8 mouse cellular contexts compared by ENCODE assay signal in genomic region chr7:49476666-49477065, GRCm38 (mm10).
DNase-seq lines count a peak whose midpoint lies in the region; ATAC-seq and TF ChIP-seq lines count a peak whose summit lies in the region.

No protein-coding gene starts in this region.

- 62% methylated on average over 5 of the region's 5 CpGs for WGBS in midbrain, embryonic 10.5 days
- 65% methylated on average over 5 of the region's 5 CpGs for WGBS in midbrain, embryonic 11.5 days
- WGBS in heart, embryonic 13.5 days, result 51% methylated on average over 5 of the region's 5 CpGs
- WGBS in limb, embryonic 14.5 days, result 56% methylated on average over 5 of the region's 5 CpGs
- WGBS in small intestine, adult 2 months, result 67% methylated on average over 5 of the region's 5 CpGs
- WGBS in hindbrain, embryonic 16.5 days, result 65% methylated on average over 5 of the region's 5 CpGs

- no peak overlapping the region for H3K9ac ChIP-seq in midbrain, embryonic 11.5 days (ENCODE audit: low read length)
- no peak overlapping the region for H3K9ac ChIP-seq in heart, embryonic 13.5 days
- no peak overlapping the region for H3K9ac ChIP-seq in limb, embryonic 14.5 days (ENCODE audit: low read depth, low read length, severe bottlenecking)
- H3K9ac ChIP-seq in hindbrain, embryonic 16.5 days (ENCODE audit: low read depth, low read length), result no peak overlapping the region

- peak; percentile 39 for DNase-seq in adrenal gland, postnatal 10 days
- DNase-seq in adrenal gland, postnatal 25 days, result no peak
- DNase-seq in midbrain, embryonic 10.5 days (ENCODE audit: low spot score), result peak; percentile 38
- DNase-seq in midbrain, embryonic 11.5 days (ENCODE audit: low spot score, missing footprints), result no peak
- DNase-seq in limb, embryonic 14.5 days (ENCODE audit: low spot score), result peak; percentile 27

- H3K36me3 ChIP-seq in midbrain, embryonic 10.5 days, result no peaks in the 10 kb centered on the region
- no peaks in the 10 kb centered on the region for H3K36me3 ChIP-seq in midbrain, embryonic 11.5 days (ENCODE audit: control insufficient read depth, insufficient read depth, low read length)
- no peaks in the 10 kb centered on the region for H3K36me3 ChIP-seq in heart, embryonic 13.5 days
- no peaks in the 10 kb centered on the region for H3K36me3 ChIP-seq in limb, embryonic 14.5 days (ENCODE audit: control insufficient read depth, insufficient read depth, low read length)
- no peaks in the 10 kb centered on the region for H3K36me3 ChIP-seq in small intestine, adult 2 months (ENCODE audit: control insufficient read depth, insufficient read depth, low read length)
- H3K36me3 ChIP-seq in hindbrain, embryonic 16.5 days (ENCODE audit: control insufficient read depth, insufficient read depth, low read length), result no peaks in the 10 kb centered on the region

- ATAC-seq in midbrain, embryonic 11.5 days (ENCODE audit: low FRiP score), result no peak
- no peak for ATAC-seq in heart, embryonic 13.5 days (ENCODE audit: extremely low read depth, insufficient number of reproducible peaks, low FRiP score, low TSS enrichment)
- no peak for ATAC-seq in limb, embryonic 14.5 days (ENCODE audit: low FRiP score, low read depth)
- no peak for ATAC-seq in hindbrain, embryonic 16.5 days

- no peak overlapping the region for H3K4me3 ChIP-seq in midbrain, embryonic 10.5 days
- no peak overlapping the region for H3K4me3 ChIP-seq in midbrain, embryonic 11.5 days (ENCODE audit: low read depth, low read length)
- no peak overlapping the region for H3K4me3 ChIP-seq in heart, embryonic 13.5 days
- H3K4me3 ChIP-seq in limb, embryonic 14.5 days (replicated peaks; ENCODE audit: low read length), result no peak overlapping the region
- no peak overlapping the region for H3K4me3 ChIP-seq in small intestine, adult 2 months (ENCODE audit: low read depth, low read length)
- no peak overlapping the region for H3K4me3 ChIP-seq in hindbrain, embryonic 16.5 days (ENCODE audit: low read length)

- TF ChIP-seq POLR2A in limb, embryonic 14.5 days (IDR thresholded peaks at IDR 0.05; ENCODE audit: borderline replicate concordance, extremely low read depth, insufficient read depth, insufficient read length), result no peak
- TF ChIP-seq POLR2A in small intestine, adult 2 months (IDR thresholded peaks at IDR 0.05; ENCODE audit: low read depth, low read length), result no peak

- no peak overlapping the region for H3K4me2 ChIP-seq in midbrain, embryonic 11.5 days
- H3K4me2 ChIP-seq in heart, embryonic 13.5 days, result no peak overlapping the region
- no peak overlapping the region for H3K4me2 ChIP-seq in limb, embryonic 14.5 days (replicated peaks; ENCODE audit: low read depth, low read length, severe bottlenecking)
- H3K4me2 ChIP-seq in hindbrain, embryonic 16.5 days (ENCODE audit: low read length), result no peak overlapping the region

- no peaks in the 10 kb centered on the region for H3K9me3 ChIP-seq in midbrain, embryonic 10.5 days (replicated peaks)
- no peaks in the 10 kb centered on the region for H3K9me3 ChIP-seq in midbrain, embryonic 11.5 days (ENCODE audit: control insufficient read depth, low read length)
- no peaks in the 10 kb centered on the region for H3K9me3 ChIP-seq in heart, embryonic 13.5 days
- H3K9me3 ChIP-seq in limb, embryonic 14.5 days (ENCODE audit: control insufficient read depth, low read length), result no peaks in the 10 kb centered on the region
- no peaks in the 10 kb centered on the region for H3K9me3 ChIP-seq in hindbrain, embryonic 16.5 days (ENCODE audit: control insufficient read depth, low read length)

- no peak overlapping the region for H3K27ac ChIP-seq in midbrain, embryonic 10.5 days (replicated peaks)
- no peak overlapping the region for H3K27ac ChIP-seq in midbrain, embryonic 11.5 days (ENCODE audit: low read depth, low read length)
- H3K27ac ChIP-seq in heart, embryonic 13.5 days (replicated peaks), result peak overlapping the region; percentile 67
- H3K27ac ChIP-seq in limb, embryonic 14.5 days (replicated peaks; ENCODE audit: low read depth, low read length), result no peak overlapping the region
- H3K27ac ChIP-seq in small intestine, adult 2 months (ENCODE audit: insufficient read depth, low read depth, low read length), result no peak overlapping the region
- no peak overlapping the region for H3K27ac ChIP-seq in hindbrain, embryonic 16.5 days (ENCODE audit: low read depth, low read length)

- TF ChIP-seq CTCF in small intestine, adult 2 months (IDR thresholded peaks at IDR 0.05; ENCODE audit: extremely low read depth, insufficient read length, insufficient replicate concordance, low read depth, low read length), result peak; percentile 28; the same call in 1 of the 2 replicates

- no peaks in the 10 kb centered on the region for H3K27me3 ChIP-seq in midbrain, embryonic 10.5 days (ENCODE audit: low read depth, poor library complexity, severe bottlenecking)
- H3K27me3 ChIP-seq in midbrain, embryonic 11.5 days (ENCODE audit: control insufficient read depth, insufficient read depth, low read length), result no peaks in the 10 kb centered on the region
- no peaks in the 10 kb centered on the region for H3K27me3 ChIP-seq in heart, embryonic 13.5 days (replicated peaks)
- no peaks in the 10 kb centered on the region for H3K27me3 ChIP-seq in limb, embryonic 14.5 days (ENCODE audit: control insufficient read depth, insufficient read depth, low read length)
- no peaks in the 10 kb centered on the region for H3K27me3 ChIP-seq in small intestine, adult 2 months (ENCODE audit: control insufficient read depth, insufficient read depth, low read length)
- no peaks in the 10 kb centered on the region for H3K27me3 ChIP-seq in hindbrain, embryonic 16.5 days (replicated peaks; ENCODE audit: control insufficient read depth, insufficient read depth, low read length)

- peaks cover 3% of the 10 kb centered on the region; the same call in 1 of the 2 replicates for H3K4me1 ChIP-seq in midbrain, embryonic 10.5 days
- no peaks in the 10 kb centered on the region for H3K4me1 ChIP-seq in midbrain, embryonic 11.5 days (ENCODE audit: control insufficient read depth, insufficient read depth, low read length)
- H3K4me1 ChIP-seq in heart, embryonic 13.5 days, result peaks cover 51% of the 10 kb centered on the region
- H3K4me1 ChIP-seq in limb, embryonic 14.5 days (ENCODE audit: control insufficient read depth, insufficient read depth, low read length), result peaks cover 17% of the 10 kb centered on the region
- no peaks in the 10 kb centered on the region for H3K4me1 ChIP-seq in small intestine, adult 2 months (ENCODE audit: control insufficient read depth, insufficient read depth, insufficient read length, low read length)
- H3K4me1 ChIP-seq in hindbrain, embryonic 16.5 days (ENCODE audit: control insufficient read depth, insufficient read depth, low read depth, low read length), result no peaks in the 10 kb centered on the region

Comparison
In these comparisons a context has a peak if more than half of its experiments do, and no peak if none do; other contexts are left out.
1. DNase-seq: peak in adrenal gland, postnatal 10 days (single experiment), midbrain, embryonic 10.5 days (single experiment) and limb, embryonic 14.5 days (single experiment); none in adrenal gland, postnatal 25 days (single experiment) and midbrain, embryonic 11.5 days (single experiment).